Mouse (Mus musculus): ENCODE data around the gene Cadps.
A peak's percentile ranks its signal among the peaks of the same experiment; 100 is the strongest.

Gene Cadps

GRCm38 (mm10) chr14:12507018-12507417 is 315.9 kb downstream of the Cadps start:
- no peak for DNase-seq (ENCODE audit: low spot score)

GRCm38 (mm10) chr14:12504191-12504947 is 318.5 kb downstream of the Cadps start:
- DNase-seq (ENCODE audit: low spot score): no peak

- DNase-seq (ENCODE audit: low spot score): no peak
Measured at GRCm38 (mm10) chr14:12462206-12462605, 360.7 kb downstream of the Cadps start.

- no peak for DNase-seq (ENCODE audit: low spot score)
Measured at GRCm38 (mm10) chr14:12459700-12460099, 363.2 kb downstream of the Cadps start.

GRCm38 (mm10) chr14:12455064-12455591 is 367.8 kb downstream of the Cadps start:
- DNase-seq (ENCODE audit: low spot score): no peak

GRCm38 (mm10) chr14:12450807-12451206 is 372.1 kb downstream of the Cadps start:
- DNase-seq (ENCODE audit: low spot score): no peak

- no peak for DNase-seq (ENCODE audit: low spot score)
Measured at GRCm38 (mm10) chr14:12448883-12449282, 374.0 kb downstream of the Cadps start.

GRCm38 (mm10) chr14:12441019-12441418 is 381.9 kb downstream of the Cadps start:
- DNase-seq (ENCODE audit: low spot score): no peak

- DNase-seq (ENCODE audit: low spot score): no peak
Measured at GRCm38 (mm10) chr14:12437976-12438375, 384.9 kb downstream of the Cadps start.

DNA sequence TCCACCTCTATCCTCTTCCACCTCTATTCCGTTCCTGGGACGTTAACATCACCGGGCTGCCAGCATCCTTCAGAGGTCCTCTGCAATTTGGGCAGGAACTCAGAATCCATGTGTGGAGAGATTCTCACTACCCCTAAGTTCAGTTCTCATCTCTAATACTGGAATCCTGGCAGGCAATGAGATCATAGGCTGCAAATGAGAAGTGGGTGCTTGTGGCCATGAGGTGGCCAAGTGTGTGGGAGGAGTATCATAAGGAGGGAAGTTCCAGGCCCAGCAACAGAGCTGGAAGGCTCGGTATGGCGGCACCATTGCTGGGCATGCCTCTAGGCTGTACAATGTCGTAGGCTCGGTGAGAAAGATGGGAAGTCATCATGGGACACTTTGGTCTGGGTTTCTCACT is 385.5 kb downstream of the Cadps start:
- DNase-seq (ENCODE audit: low spot score): no peak

- no peak for DNase-seq (ENCODE audit: low spot score)
Measured at GRCm38 (mm10) chr14:12436903-12437368, 385.9 kb downstream of the Cadps start.

DNA sequence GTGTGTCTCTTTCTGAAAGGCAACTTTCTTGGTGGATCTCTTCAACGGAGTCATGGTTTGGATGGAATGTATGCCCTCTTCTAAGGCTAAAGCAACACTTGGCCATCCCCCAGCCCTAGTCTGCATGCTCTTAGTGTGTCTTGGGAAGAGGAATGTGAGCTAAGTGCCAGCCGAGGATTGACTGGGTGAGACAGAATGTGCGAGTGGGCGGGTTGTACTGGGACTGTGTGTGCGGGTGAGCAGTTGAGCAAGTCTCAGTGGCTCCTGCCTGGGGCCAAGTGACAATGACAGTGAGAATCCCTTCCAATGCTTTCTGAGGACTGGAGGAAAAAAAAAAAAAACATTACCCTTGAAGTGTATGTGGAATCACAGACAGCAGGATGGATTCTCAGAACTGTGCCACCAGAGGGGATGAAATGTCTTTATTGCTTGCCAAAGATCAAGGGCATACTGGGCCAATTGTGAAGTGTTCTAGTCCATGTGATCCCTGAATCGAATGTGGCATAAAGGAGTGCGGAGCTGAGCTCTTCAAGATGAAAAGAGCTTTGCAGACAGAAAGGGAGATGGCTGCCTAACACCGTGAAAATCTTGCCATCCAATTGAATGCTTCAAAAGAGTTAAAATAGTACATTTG is 394.7 kb downstream of the Cadps start:
- DNase-seq (ENCODE audit: low spot score): no peak

DNA sequence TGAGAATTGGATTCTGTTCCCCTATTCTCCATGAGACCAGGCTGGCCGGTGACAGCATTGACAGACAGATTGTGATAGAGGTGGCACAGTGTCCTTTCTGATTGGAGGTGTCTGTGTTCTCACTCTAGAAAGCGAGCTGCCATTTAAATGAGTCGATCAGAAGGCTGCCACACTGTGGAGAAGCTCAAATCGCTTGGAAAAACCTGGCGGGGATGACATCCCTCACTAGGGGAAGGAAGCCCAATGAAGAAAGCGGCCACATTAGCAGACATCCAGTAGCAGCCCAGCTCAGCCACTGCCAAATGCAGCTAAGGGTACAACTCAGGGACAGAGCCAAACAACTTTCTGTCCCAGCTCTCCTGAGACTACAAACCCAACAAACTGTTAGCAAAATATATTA is 397.6 kb downstream of the Cadps start:
- no peak for DNase-seq (ENCODE audit: low spot score)

DNA sequence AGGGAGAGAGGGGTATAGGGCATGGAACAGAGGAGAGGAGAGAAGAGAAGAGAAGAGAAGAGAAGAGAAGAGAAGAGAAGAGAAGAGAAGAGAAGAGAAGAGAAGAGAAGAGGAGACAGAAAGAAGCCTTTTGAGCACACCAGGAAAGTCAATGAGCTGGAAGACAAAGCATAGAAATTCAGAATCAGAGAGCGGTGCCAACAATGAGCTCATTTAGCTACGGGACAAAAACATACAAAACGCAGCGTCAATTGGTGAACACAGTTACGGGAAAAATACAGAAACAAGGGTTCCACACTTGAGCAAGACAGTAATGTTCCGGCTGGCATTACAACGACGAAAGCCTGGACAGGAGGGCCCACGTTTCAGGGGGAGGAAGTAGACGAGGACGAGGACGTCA is 412.6 kb downstream of the Cadps start:
- DNase-seq (ENCODE audit: low spot score): no peak

- no peak for DNase-seq (ENCODE audit: low spot score)
Measured at GRCm38 (mm10) chr14:12409811-12410210, 413.1 kb downstream of the Cadps start.

DNA sequence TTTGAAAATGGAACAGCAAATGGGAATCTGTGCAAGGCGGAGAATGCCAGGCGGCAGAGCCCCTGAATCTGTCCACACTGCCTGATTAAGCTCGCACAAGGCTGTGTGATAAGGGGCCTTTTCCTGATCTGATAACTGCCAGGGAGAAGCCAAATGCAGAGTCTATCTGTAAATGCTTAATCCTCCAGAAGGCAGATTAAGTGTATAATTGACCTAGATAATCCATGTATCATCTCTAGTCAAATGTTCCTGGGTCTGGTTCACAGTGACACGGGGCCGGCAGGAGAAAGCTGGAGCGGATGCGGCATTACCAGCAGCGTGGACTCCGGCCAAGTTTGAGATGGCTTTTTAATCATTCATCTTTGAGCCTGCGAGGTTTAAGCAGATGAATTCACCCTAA is 416.3 kb downstream of the Cadps start:
- DNase-seq (ENCODE audit: low spot score): no peak

DNA sequence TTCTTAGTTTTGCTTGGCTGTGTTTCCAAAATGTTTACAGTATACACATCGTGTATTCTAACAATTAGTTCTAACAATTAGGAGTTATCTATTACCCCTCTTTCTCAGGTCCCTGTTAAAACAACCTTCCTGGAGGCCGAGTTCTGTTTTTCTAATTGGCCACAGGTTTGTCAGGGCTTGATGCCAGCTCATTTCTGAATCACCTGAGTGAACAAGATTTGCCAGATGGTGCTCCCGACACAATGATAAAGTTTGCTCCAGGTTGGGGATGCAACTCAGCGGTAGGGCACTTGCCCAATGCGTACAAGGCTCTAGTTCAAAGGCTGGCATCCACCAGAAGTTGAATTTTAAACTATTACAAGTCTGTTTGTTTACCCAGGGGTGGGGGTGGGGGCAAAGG is 417.7 kb downstream of the Cadps start:
- DNase-seq (ENCODE audit: low spot score): no peak

GRCm38 (mm10) chr14:12404724-12405123 is 418.2 kb downstream of the Cadps start:
- DNase-seq (ENCODE audit: low spot score): no peak

- DNase-seq (ENCODE audit: low spot score): no peak
Measured at GRCm38 (mm10) chr14:12404052-12404451, 418.8 kb downstream of the Cadps start.

GRCm38 (mm10) chr14:12400116-12400515 is 422.8 kb downstream of the Cadps start:
- no peak for DNase-seq (ENCODE audit: low spot score)

GRCm38 (mm10) chr14:12397561-12397960 is 425.3 kb downstream of the Cadps start:
- DNase-seq (ENCODE audit: low spot score): peak; percentile 48

- peak; percentile 14 for DNase-seq (ENCODE audit: low spot score)
Measured at GRCm38 (mm10) chr14:12394318-12394717, 428.6 kb downstream of the Cadps start.

GRCm38 (mm10) chr14:12393271-12393861 is 429.5 kb downstream of the Cadps start:
- peak; percentile 79 for DNase-seq (ENCODE audit: low spot score)

Data from embryo, embryonic 10 days (tissue).